Mouse (Mus musculus): Measurements from ENCODE around the gene Lgi2.
A peak's percentile ranks its signal among the peaks of the same experiment; 100 is the strongest.

Gene Lgi2

GRCm38 (mm10) chr5:52537024-52537423, 29.2 kb downstream of the Lgi2 start:
- DNase-seq (ENCODE audit: low spot score in 2 of 2), result no peak

GRCm38 (mm10) chr5:52534798-52535590, 31.3 kb downstream of the Lgi2 start:
- no peak for DNase-seq (ENCODE audit: low spot score in 2 of 2)

GRCm38 (mm10) chr5:52533705-52534104, 32.6 kb downstream of the Lgi2 start:
- DNase-seq (ENCODE audit: low spot score in 2 of 2), result no peak

DNA sequence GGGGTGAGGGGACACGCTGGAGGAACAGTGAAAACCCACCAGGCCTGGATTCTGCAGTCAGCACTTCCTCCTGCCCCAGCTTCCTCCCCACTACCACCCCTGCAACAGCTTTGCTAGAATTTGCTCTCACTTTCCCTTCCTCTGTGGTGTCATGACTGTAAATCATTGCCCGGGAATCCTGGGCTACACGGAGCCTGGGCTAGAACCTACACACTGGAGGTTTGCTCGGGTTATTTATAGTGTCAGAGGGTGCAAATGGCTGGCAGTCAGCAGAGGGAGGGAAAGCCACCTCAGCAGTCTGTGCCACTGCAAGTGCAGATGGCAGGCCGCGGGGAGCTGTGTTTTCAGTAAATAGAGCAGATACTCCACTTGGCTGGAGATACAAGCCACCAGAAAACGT, 37.7 kb downstream of the Lgi2 start:
- DNase-seq (ENCODE audit: low spot score in 2 of 2), result no peak

DNA sequence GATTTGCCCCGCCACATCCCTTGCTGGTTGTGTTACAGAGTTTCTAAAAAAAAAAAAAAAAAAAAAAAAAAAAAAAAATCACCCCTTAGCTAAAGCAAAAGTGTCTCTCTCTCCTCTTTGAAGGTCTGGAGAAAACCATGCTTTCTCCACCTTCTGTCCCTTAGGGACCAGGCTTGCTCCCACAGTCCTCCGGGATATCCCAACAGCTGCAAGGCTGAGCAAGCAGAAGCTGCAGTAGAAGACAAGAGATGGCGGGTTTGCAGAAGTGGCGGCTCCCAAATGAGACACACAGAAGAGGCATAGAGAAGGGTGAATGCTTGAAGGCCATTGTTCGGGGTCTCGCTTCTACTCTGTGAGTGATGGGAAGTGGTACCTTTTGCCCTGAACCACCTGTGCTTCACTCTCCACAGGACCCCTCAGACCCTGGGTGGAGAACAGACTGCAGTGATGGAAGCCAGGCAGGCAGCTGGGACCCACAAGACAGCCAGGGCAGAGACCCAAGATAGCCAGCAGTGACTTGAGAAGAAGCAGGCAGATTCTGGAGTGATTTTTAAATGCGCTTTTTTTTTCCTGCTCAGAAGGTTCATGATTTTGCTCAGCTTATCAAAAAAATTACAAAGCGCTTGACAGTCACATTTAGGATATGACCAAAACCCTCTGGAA, 39.8 kb downstream of the Lgi2 start:
- no peak for DNase-seq (ENCODE audit: low spot score in 2 of 2)

DNA sequence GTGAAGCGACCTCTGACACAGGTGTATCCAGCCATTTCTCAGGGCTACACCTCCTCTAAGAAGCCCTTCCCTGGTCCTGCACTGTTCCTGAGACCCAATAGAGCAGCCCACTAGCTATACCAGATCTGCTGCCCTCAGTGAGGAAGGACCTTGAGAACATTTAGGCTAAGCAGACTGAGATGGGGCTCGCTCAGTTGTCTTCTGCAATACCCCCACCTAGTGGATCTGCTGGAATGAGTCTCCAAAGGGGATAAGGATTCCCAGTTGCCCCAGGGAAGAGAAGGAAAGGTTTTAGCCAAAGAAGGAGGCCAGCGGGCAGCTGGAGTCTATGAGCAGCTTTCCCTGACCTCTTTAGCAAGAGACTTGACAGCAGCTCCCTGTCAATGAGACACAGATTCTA, 42.1 kb downstream of the Lgi2 start:
- no peak for DNase-seq (ENCODE audit: low spot score in 2 of 2)

- DNase-seq (ENCODE audit: low spot score in 2 of 2), result no peak
These were observed 46.3 kb downstream of the Lgi2 start for GRCm38 (mm10) chr5:52519921-52520320.

GRCm38 (mm10) chr5:52516072-52516476, 50.2 kb downstream of the Lgi2 start:
- DNase-seq (ENCODE audit: low spot score in 2 of 2), result no peak

- DNase-seq (ENCODE audit: low spot score in 2 of 2), result peak in 1 of 2 experiments; percentile 39
These were observed 50.8 kb downstream of the Lgi2 start for GRCm38 (mm10) chr5:52515246-52516021.

- DNase-seq (ENCODE audit: low spot score in 2 of 2), result no peak
These were observed 55.2 kb downstream of the Lgi2 start for GRCm38 (mm10) chr5:52511089-52511488.

GRCm38 (mm10) chr5:52509416-52509815, 56.8 kb downstream of the Lgi2 start:
- no peak for DNase-seq (ENCODE audit: low spot score in 2 of 2)

- DNase-seq (ENCODE audit: low spot score in 2 of 2), result no peak
These were observed 61.6 kb downstream of the Lgi2 start for GRCm38 (mm10) chr5:52504666-52505065.

GRCm38 (mm10) chr5:52504148-52504547, 62.1 kb downstream of the Lgi2 start:
- DNase-seq (ENCODE audit: low spot score in 2 of 2), result no peak

DNA sequence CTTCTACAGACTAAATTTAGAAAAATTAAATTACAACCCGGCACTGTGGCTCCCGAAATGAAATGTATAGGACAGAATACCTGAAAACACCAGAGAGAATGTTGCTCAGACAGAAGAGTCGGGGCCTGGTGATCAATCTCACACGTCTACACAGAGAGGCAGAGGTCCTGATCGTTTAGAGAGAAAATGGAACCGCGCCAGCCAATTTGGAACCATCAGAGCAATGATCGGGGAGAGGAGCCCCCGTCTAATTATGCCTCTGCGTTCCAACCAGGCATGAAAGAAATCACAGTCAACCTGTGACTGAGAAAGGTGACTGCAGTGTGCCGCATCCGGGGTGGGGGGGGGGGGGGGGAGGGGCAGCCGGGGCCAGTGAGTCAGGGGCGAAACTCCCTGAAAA, 70.6 kb downstream of the Lgi2 start:
- no peak for DNase-seq (ENCODE audit: low spot score in 2 of 2)

- no peak for DNase-seq (ENCODE audit: low spot score in 2 of 2)
These were observed 74.8 kb downstream of the Lgi2 start for GRCm38 (mm10) chr5:52491496-52491895.

DNA sequence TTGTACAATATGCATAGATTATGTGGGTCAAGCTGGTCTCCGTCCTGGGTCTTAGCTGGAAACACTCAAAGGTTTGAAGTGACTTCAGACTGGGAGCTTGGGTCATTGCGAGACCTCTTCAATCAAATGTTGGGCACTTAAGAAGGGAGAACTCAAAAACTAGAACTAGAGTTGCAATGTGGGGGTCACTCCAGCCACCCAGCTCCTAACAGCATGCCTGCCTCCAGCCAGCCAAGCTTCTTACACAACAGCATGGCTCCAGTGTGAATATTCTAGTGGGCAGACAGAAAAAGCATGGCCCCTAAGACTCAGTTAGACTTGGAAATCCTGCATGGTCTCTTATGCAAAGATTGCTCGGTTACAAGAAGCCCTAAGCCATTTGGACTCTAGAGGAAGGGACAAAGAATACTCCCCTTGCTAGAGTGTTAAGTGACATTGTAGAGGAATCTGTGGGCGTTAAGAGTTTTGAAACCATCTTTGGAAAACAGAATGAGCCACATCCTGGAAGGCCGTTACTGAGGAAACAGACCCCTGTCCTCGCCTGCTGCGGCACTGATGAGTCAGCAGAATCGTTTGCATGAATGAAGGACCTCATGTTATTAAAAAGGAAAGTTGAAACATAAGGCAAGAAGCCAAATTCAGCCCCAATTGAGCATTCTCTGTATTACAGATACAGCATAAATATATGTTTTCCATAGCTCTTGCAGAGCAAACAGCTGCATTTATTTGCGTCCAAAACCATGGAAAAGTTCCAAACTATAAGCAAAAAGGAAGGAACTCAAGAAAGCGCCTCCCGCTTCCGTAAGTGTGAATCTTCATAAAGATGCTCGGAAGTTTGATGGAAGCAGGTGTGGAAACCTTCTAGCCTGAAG, 78.5 kb downstream of the Lgi2 start:
- no peak for DNase-seq (ENCODE audit: low spot score in 2 of 2)
